Mouse (Mus musculus) R1 (cell line): Measurements from ENCODE around the gene Grin3a.
A peak's percentile ranks its signal among the peaks of the same experiment; 100 is the strongest.

Experiments used
- DNase-seq: peaks from one replicate; pipeline ENCODE4 v3.0.0-alpha.2; 2018; ENCODE audit warnings: low read depth, low spot score

The Grin3a gene

DNA sequence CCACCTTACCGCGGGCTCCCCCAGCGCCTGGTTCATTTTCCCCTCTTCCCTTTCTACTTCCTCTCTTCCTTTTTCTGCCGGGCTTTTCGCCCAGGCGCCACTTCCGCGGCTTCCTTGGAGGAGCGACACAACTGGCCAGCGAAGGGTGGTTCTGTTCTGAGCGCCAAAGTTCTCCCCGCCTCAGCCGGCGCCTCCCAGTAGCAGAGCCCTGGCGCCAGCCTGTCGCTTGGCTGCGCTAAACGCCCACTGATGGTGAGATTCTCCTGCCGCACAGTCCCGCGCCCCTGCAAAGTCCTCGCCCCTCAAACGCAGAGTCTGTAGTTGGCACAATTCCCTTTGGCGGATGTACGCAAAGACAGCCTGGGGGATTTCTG lies at the start of gene Grin3a:
TSS of gene Grin3a (minus strand) at position 133 of the 374 bp plus-strand sequence.
- DNase-seq: peak; percentile 53

DNA sequence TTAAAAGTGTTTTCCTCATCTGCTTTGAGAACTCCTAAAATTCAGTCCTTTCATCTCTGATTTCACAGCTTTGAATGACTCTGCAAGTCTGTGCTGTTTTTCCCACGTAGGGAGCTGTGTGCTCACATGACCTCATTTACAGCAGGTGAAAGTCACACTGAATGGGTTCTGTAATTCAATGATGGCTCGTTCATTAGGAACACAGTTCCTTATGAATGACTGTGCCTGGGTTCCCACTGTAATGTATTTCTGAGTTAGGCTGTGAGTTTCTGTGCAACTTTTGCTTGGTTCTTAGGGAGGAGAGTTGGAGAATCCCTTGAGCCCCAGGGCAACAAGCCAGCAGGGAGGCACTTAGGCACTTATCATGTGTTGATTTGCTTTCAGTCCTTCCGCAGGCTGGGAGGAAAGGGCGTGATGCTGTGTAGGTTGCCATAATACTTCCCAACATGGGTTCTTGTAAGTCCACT lies 46.3 kb upstream of the Grin3a start:
- peak; percentile 50 for DNase-seq

DNA sequence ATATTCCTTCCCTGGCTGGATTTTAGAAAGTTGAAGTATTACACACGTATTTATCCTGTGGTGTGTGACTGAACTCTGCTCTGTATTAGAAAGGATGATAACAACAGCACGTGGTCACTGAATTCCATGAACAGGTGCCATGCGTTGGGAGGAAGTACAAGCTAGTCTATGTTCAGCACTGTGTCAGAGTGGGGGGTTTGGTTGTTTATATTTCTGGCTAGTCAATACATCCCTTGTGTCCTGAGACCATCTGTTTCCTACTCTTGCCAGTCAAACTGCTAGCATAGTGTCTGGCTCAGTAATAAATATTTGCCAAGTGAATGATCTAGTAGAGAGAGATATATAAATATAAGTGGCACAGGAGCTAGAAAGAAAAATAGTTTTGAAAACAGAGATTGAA lies 31.5 kb upstream of the Grin3a start:
- no peak for DNase-seq

DNA sequence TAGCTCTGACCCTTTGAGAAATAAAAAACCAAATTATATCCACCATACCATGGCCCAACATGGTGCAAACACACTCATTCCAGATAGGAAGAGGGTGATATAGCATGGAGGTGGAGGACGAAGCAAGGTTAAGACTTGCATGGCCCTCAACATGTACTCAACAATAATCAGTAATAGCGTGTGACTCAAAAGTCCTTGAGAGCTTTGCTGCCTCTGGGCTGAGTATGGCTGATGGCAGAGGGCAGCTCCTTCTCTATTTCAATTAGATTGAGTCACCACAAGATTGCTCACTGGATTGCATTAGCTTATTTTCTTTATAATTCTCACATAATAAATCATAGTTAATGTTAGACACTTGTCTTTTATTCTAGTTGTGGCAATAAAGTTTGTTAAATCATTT lies 15.1 kb upstream of the Grin3a start:
- DNase-seq: no peak

DNA sequence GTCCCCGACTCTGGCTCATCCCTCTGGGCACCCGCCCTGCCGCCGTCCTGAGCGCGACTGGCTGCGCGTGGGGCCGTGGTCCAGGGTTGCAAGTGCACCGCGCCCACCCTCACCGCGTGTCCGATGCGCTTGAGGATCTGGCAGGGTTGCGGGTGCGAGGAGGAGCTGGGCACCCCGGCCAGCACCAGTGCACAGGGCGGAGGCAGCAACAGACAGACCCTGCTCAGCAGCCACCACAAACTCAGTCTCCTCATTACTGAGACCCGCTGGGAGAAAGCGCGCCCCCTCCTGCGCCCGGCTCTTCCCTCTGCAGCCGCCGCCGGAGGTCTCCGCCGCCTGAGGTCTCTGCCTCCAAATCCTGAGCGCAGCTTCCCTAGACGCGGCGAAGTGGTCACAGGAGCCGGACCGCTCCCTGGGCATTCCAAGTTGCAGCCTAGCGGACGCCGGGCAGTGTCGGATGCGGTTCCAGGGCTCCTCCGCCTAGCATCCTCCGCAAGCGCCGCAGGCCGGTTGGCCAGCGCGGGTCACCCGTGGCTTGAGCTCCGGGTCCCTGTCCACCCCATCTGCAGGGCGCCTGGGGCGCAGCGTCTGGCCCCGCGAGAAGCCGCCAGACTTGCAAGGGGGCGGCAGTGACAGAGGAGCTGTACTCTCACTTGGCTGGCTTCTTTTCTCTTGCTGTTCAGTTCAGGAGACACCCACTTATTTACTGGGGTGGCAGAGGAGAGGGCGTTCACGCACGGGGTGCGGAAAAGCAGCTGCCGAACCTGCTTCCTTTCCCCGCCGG lies 524 bp downstream of the Grin3a start:
- peak; percentile 31 for DNase-seq

DNA sequence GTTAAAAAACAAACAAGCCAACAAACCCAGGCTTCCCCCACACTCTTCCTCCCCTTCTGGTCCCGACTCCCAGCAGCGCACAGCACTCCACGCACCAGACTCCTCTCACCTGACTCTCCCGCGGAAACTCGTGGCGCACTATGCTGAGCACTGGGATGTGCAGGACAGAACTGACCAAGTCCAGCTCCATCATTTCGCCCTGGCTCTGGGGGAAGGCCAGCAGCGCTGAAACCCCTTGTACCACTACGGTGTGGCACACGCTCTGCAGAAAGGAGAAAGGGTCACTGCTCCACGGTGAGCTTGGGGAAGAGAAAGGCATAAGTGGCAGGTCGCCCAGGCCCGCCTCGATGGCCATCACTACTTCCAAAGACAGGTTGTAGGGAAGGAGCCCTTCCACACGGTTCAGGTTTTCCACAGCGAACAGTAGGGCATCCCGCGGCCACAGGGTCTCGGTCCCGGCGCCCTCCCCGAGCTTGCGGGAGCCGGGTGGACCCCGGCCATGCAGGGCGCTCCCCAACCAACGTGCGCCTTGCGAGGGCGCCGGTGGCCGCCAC lies 1.2 kb downstream of the Grin3a start:
- peak; percentile 5 for DNase-seq

DNA sequence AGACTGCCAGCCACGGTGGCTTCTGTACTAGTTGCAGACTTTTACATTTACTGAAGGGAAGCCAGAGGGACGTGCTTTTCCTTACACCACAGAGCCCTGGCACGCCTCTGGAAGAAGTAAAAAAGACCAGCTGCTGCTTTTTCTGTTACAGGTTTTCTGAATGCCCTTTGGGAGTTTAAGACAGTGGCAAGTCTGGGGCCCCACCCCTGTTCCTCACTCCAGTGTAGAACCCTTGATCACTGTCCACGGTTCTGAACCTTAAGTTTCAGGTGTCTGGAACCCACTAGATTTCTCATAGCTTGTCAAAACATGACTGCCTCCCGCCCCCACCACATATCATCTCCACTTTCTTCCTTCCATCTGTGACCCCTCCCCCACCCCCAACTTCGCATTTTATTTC lies 1.8 kb downstream of the Grin3a start:
- peak; percentile 59 for DNase-seq

DNA sequence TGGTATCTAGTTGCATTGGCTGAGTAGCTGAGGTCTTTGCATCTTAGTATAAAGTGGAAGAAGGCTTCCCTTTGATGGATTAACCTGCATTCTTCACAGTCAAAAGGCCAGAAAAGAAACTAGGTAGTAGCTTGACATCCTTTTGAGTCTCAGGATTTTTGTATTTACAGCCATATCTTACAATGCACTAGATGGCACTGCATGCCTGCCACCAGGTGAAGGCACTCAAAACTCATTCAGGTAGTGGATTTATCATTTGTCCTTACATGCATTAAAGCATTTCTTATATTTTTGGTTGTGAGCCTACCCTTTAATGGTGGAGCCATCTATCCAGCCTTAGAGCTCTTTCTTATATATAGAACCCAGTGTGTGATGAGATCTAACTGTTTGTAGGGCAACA lies 13.5 kb downstream of the Grin3a start:
- DNase-seq: no peak

DNA sequence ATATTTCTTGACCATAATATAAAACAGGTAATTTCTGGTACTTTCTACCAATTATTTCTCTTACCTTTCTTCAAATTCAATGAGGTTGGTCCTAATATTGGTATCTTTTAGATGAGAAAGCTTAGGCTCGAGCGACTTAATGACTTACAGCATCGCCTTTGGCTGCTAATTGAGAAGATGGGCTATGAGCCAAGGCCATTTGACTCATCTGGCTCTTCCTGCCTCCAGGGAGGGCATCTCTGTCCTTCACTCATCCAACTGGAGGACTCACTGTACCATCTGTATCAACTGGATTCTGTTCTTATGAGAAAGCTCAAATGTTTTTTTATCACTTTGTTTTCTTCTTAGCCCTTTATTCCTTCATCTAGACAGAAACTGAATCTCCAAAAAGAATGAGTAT lies 31.7 kb downstream of the Grin3a start:
- no peak for DNase-seq

DNA sequence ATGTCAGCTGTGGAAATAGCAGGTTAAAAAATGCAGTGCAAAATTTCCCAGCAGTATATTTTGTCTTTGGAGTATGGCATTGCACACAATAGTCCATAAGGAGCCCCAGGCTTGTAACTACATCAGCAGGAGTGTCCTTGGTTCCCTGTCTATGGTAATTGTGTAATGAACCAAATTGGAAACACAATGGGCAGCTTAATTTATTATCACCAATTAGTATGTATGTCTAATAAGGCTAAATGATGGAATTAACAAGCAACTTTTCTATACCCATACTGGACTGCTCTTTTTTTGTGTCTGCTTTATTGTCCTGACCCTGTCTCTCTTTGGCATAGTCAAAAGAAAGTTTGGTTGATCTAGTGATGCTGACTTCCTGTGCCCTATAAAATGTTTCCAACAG lies 38.8 kb downstream of the Grin3a start:
- DNase-seq: no peak

DNA sequence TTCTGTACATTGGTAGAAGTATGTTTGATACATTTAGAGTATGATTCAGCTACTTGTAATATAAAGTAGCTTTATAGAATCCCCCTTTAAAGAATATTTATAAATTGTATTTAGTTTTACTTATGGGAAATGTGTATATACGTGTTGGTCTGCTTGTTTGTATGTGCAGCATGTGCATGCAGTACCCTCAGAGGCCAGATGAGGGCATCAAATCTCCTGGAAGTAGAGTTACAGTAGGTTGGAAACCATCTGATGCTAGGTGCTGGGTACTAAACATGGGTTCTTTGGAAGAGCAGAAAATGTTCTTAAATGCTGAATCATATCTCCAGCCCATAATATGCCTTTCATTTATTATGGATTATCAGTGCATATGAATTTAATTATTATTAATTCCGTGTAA lies 46.2 kb downstream of the Grin3a start:
- peak; percentile 41 for DNase-seq

DNA sequence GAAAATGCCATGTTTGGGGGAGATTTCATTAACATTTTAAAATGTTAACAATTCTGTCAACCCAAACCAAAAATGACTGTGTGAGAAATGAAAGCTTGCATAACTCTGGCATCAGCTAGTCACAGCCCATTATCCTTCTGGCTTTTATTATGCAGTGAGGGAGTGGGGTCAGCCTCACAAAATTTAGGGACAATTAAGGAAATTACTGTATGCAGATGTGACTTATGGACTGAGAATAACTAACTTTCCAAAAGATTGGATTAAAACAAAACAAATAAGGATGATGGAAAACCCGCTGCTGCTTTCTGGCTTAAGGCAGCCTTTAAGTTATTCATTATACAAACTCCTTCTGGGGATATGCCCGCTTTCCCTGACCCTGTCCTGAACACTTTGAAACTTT lies 56.6 kb downstream of the Grin3a start:
- DNase-seq: no peak

DNA sequence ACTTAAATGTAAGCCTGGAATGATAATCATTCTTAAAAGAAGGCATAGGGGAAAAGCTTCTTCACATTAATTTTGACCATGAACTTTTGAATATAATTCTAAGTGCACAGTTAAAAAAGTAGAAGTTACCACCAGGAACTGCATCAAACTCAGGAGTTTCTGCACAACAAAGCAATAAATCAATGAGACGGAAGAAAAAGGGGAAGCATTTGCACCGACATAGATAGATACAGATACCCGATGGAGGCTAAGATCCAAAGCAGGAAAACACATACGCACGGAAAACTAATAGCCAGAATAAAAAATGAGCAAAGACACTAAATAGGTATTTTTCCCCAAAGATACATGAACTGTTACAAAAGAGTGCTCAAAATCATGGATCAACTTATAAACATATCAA lies 102.7 kb downstream of the Grin3a start:
- DNase-seq: no peak

DNA sequence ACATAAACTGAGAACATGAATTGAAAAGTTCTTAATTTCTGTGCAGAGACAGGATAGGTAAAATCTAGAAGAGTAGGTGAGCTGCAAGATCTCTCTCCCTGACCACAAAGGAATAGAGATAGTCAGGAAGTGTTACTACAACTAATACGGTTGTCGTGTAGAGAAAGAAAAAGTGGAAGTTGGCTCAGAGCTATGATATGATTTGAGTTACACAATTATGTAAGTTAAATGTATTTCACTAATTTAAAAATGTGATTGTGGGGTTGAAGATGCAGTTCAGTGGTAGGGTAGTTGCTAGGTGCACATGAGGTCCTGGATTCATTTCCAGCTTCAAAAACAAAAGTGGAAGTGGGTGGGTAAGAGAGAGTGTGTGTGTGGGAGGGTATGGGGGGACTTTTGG lies 103.6 kb downstream of the Grin3a start:
- no peak for DNase-seq

DNA sequence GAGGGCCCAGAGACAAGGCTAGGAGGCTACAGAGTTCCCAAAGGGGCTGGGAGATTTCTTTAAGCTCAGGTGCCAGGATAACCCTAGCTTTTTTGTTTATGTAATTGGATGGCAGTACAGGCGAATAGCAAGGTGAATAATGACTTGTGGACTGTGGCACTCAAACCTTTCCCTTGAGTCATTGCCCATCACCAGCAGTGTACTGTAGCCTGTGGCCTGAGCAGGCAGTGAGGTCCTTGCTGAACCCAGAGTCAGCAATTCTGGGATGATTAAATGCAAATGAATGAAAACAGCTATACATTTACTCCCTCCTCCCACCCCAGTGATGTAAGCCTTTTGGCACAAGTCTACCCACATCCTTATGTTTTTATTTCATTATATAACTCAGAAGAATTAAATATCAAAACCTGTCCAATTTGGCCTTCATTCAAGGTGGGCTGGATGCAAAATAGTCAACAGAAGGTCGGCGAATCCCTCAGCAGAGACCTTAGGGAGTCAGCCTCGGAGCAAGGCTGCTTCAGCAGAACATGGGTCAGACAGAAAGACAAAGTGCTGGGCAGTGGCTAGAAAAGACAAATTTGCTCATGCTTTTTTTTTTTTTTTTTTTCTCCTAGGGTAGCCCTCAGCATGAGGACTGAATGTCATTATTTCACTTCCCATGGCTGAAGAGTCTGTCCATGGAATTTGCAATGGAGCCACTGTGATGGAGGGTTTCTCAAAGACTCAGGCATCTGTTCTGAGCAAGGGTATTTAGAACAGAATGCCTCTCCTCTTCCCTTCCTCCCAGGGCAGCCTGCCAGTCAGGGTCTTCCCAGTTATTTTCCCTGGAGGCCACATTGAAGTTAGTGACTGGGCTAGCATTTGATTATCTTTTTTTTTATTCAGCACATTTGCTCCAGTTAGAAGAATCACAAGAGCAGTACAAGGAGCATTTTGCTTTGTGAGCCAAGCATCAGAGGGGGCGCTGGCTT lies 104.5 kb downstream of the Grin3a start:
- DNase-seq: no peak

DNA sequence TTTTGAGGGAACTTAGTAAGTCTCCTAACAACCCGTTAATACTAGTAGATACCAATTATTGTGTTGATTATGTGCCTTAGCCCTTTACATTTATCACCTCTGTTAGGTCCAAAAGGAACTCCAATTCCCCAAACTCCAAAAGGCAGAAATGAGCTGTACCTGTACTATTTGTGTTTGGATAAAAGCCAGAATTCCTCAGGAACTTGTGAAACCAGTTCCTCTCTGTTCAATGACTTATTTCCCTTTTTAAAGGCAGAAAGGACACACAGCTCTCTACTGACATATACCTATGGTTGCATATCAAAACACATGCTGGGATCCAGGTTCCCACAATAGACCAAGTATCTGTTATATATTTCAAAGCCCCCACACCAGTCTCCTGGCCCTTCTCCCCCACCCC lies 106.0 kb downstream of the Grin3a start:
- DNase-seq: no peak

DNA sequence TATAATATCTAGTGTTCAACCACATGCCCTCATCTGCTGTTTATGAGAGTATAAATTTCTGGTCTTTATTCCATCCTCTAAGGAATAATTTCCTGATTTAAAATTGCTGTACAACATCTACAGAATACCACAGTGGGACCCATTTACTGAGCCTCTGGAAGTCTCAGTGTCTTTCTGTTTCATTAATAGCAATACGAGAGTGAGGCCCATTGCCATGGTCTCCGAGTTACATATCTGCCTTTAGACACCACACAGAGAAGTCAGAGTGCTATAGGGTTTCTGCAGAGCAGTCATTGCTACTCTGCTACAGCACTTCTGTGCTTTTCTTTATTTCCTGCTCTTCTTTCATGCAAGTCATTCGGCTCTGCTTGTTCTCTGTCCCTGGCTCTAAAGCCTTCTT lies 116.2 kb downstream of the Grin3a start:
- DNase-seq: no peak

DNA sequence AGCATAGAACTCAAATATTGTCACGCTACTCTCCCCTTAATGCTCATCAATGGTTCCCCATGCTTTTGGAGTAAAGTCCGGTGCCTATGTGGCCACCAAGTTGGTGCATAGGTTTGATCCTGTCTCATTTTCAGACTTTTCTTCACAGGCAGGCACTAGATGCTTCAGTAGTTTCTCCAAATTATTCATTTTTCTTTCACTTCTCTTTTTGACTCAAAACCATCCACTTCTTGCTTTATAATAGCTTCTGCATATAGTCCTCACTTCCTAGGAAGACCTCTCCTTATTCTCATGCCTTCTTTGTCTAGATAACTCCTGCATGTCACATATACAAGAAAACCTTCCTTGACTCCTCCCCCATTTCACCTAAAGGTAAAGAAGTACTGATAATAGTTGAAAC lies 121.6 kb downstream of the Grin3a start:
- no peak for DNase-seq

DNA sequence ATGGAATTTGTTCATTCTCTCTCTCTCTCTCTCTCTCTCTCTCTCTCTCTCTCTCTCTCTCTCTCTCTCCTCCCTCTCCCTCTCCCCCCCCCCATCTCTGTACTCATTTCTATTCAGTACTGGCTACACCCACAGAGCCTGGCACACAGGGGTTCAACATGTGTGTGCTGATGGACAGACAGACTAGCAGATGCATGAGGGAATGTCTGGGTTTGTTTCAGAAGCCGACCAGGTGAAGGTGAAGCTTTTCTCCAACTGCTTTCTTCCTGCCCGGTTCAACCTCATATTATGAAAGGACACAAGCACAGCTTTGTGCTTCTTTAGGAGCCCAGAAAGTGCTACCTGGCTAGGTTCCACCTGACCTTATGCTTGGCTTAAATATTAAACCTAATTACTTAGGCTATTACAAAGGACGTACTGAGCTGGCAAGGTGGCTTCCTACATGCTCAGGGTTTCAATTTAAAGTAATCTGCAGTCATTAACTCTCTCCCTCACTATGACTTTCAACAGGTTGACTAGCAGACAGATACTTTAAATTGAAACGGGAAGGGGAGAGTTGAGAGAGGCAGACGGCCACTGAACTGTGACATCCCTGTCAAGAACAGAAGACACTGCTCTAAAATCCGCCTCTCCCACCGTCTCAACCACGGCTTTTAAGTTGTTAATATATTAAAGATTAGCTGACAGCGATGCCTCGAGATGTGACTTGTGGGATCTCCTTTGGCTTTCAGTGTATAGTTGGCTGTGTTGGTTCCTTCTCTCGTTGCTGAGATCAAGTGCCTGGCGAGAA lies 153.9 kb downstream of the Grin3a start:
- no peak for DNase-seq

DNA sequence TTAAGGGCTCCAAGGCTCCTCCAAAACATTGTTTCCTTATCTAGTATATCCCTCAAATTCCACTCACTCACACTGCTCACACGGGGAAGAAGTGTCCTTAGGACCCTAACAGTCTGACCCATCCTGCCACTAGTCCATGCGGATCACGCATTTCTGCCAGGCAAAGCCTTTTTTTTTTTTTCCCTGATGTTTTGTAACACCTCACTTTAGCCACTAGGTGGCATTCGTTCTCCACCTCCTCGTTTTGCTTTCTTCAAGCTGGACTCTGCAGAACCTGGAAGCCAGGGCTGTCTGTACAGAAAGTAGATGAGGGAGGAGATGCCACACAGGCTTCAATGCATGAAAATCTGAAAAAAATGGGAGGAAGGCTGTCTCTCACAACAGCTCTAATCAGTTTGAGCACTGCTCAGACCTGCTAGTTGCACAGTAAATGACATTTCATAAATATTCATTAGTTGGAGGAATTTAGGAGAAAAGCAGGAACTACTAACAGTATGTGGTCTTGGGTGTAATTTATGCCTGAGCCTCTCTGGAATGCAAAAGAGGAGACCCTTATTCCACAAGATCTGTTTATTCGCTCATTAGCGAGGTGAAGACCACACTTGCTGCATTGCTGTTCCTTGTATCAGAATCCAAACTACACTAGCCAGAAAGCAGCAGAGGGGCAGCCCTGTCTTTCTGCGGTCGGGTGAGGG lies 156.8 kb downstream of the Grin3a start:
- peak; percentile 73 for DNase-seq

DNA sequence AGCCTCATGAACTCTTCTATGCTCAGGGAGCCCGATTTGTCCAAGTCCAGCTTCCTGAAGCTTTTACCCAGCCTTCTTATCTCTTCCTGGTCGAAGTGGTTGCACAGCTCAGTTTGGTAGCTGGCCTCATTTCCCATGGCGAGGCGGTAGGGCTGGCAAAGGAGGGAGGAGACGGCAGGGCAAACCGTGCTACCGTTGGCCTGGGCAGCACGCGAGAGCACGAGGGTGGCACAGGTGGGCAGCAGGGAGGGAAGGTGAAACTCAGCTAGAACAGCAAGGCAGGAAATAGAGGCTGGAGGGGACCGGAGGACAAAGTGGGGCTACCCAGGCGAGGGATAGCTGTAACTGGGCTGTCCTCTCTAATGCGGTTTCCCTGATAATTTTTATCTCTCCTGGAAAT lies 163.7 kb downstream of the Grin3a start, which contains the start of gene Ppp3r2:
TSS of gene Ppp3r2 (minus strand) at position 213 of the 400 bp plus-strand sequence.
- DNase-seq: no peak
